Mouse (Mus musculus): ENCODE results near the gene Adgrf4. TPM values are rescaled to one million over a fixed set of nuclear protein-coding genes. Genes with fewer than 3 reads are reported as not detected.

The Adgrf4 gene
- not detected for polyA plus RNA-seq (2014; fragmentation: Illumina TruSeq; extraction: RNeasy Lipid Tissue Mini Kit (QIAGEN cat#74804); ENCODE audit: low read depth, low replicate concordance)

GRCm38 (mm10) chr17:42692136-42692535, at the start of gene Adgrf4:
Gene Adgrf4, minus strand, starts transcription at chr17:42692284.

GRCm38 (mm10) chr17:42741801-42742217, 49.7 kb upstream of the Adgrf4 start, which contains the start of gene Adgrf2:
Gene Adgrf2, minus strand, starts transcription at chr17:42742179.

GRCm38 (mm10) chr17:42611295-42611694, 80.8 kb downstream of the Adgrf4 start, which contains the start of gene Opn5:
Gene Opn5, minus strand, starts transcription at chr17:42611395.

Other genes starting within 250 kb of the Adgrf4 start
- not detected for gene Opn5, start 80.9 kb downstream of the Adgrf4 start, polyA plus RNA-seq (2014; fragmentation: Illumina TruSeq; extraction: RNeasy Lipid Tissue Mini Kit (QIAGEN cat#74804); ENCODE audit: low read depth, low replicate concordance)
- not detected for gene Adgrf2, start 49.9 kb upstream of the Adgrf4 start, polyA plus RNA-seq (2014; fragmentation: Illumina TruSeq; extraction: RNeasy Lipid Tissue Mini Kit (QIAGEN cat#74804); ENCODE audit: low read depth, low replicate concordance)
- 49.4 TPM for gene Cd2ap, start 184.4 kb upstream of the Adgrf4 start, polyA plus RNA-seq (2014; fragmentation: Illumina TruSeq; extraction: RNeasy Lipid Tissue Mini Kit (QIAGEN cat#74804); ENCODE audit: low read depth, low replicate concordance)